Mouse (Mus musculus) midbrain, embryonic 16.5 days (tissue): ENCODE measurements around the gene Gm13290. TPM values are rescaled to one million over a fixed set of nuclear protein-coding genes. Genes with fewer than 3 reads are reported as not detected.
"Not testable (repeated sequence)": the region's sequence is repeated elsewhere in the genome, so short reads cannot be mapped to it uniquely, and the experiment has no call there.

ENCODE experiments used
- ATAC-seq: fragments of 200-750 bp; cut with Nextera tagmentation; 2 replicates; pipeline ENCODE4 v1.8.0; 2017; ENCODE audit warnings: moderate TSS enrichment
- H3K27ac ChIP-seq: fragments of 300-500 bp; sonication (generic); 2 replicates; pipeline ENCODE4 v1.5.1; 2014; ENCODE audit warnings: mild to moderate bottlenecking, low read length, mixed read lengths
- H3K27me3 ChIP-seq: fragments of 300-500 bp; sonication (generic); 2 replicates; pipeline ENCODE4 v1.6.1; 2014; ENCODE audit warnings: low read depth, low read length, mixed read lengths; ENCODE audit not compliant: control insufficient read depth, insufficient read depth
- H3K36me3 ChIP-seq: fragments of 300-500 bp; sonication (generic); 2 replicates; pipeline ENCODE4 v1.6.1; 2014; ENCODE audit warnings: mild to moderate bottlenecking, low read length, moderate library complexity, mixed read lengths; ENCODE audit not compliant: control insufficient read depth, insufficient read depth
- H3K4me1 ChIP-seq: fragments of 300-500 bp; sonication (generic); 2 replicates; pipeline ENCODE4 v1.6.1; 2014; ENCODE audit warnings: mild to moderate bottlenecking, low read length, mixed read lengths; ENCODE audit not compliant: control insufficient read depth, insufficient read depth
- H3K4me2 ChIP-seq: fragments of 300-500 bp; sonication (generic); 2 replicates; pipeline ENCODE4 v1.6.1; 2014; ENCODE audit warnings: mild to moderate bottlenecking, low read length, mixed read lengths
- H3K4me3 ChIP-seq: fragments of 300-500 bp; sonication (generic); 2 replicates; pipeline ENCODE4 v1.5.1; 2014; ENCODE audit warnings: low read depth, mild to moderate bottlenecking, low read length, moderate library complexity, mixed read lengths
- H3K9ac ChIP-seq: fragments of 300-500 bp; sonication (generic); 2 replicates; pipeline ENCODE4 v1.6.1; 2014; ENCODE audit warnings: low read depth, low read length, mixed read lengths
- H3K9me3 ChIP-seq: fragments of 300-500 bp; sonication (generic); replicated peaks from 2 replicates; pipeline ENCODE4 v1.6.1; 2014; ENCODE audit warnings: mild to moderate bottlenecking, low read length, mixed read lengths; ENCODE audit not compliant: control insufficient read depth, poor library complexity, severe bottlenecking
- WGBS: fragments of 180-500 bp; shearing (Covaris S2); extraction: QIAGEN DNeasy Blood & Tissue Kit; methylation state at CpG from one replicate; pipeline ENCODE4 v1.1.7; 2014; 5-methylcytosine and 5-hydroxymethylcytosine counted together
- polyA plus RNA-seq: library from polyadenylated mRNA; unstranded; fragments of >200 nt; fragmentation: Nextera tagmentation; extraction: Ambion mirVana; gene quantifications from 2 replicates; pipeline ENCODE4 v1.2.1, GENCODE M21; 2015

Gm13290 gene
- polyA plus RNA-seq, 1 experiment from 2014 or later = not detected

GRCm38 (mm10) chr4:88754818-88755340, 18.8 kb upstream of the Gm13290 start, which contains the start of gene Gm13271:
TSS of gene Gm13271 (plus strand) at chr4:88754868.
- H3K27ac ChIP-seq, H3K36me3 ChIP-seq, H3K27me3 ChIP-seq, H3K9ac ChIP-seq, ATAC-seq, H3K4me3 ChIP-seq, H3K9me3 ChIP-seq, H3K4me2 ChIP-seq, H3K4me1 ChIP-seq: not testable (repeated sequence)
- 77% methylated on average over 13 of the region's 15 CpGs for WGBS

- Histone ChIP-seq H3K4me3 (peak overlapping the region; percentile 41), H3K4me2 (peak overlapping the region; percentile 74), H3K27ac (peak overlapping the region; percentile 55; the same call in 1 of the 2 replicates), H3K9ac (peak overlapping the region; percentile 45; the same call in 1 of the 2 replicates)
- H3K4me1 ChIP-seq, ATAC-seq, H3K36me3 ChIP-seq, H3K27me3 ChIP-seq, H3K9me3 ChIP-seq: not testable (repeated sequence)
- 11% methylated on average over 28 of the region's 31 CpGs for WGBS
Measured at GRCm38 (mm10) chr4:88756581-88757513, 16.8 kb upstream of the Gm13290 start.

DNA sequence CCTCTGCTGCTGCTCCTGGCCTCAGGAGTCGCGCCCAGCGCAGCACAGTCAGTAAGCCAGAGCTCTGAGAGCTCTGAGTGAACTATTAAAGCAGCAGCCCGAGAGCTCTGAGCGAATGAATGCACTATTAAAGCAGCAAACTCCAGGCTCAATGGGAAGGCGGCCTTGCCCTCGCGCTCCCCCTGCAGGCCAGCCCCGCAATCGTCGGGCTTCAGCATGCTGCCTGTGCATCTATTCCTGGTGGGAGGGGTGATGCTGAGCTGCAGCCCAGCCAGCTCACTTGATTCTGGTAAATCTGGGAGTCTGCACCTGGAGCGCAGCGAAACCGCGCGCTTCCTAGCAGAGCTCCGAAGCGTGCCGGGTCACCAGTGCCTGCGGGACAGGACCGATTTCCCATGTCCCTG, 16.0 kb upstream of the Gm13290 start:
- not testable (repeated sequence) for H3K9me3 ChIP-seq, H3K36me3 ChIP-seq, H3K4me1 ChIP-seq, H3K27me3 ChIP-seq
- Histone ChIP-seq H3K9ac (peak overlapping the region; percentile 45; the same call in 1 of the 2 replicates), H3K27ac (peak overlapping the region; percentile 55; the same call in 1 of the 2 replicates), H3K4me3 (peak overlapping the region; percentile 41), H3K4me2 (peak overlapping the region; percentile 74)
- WGBS = 0% methylated on average over 21 of the region's 21 CpGs
- peak; percentile 100 for ATAC-seq

DNA sequence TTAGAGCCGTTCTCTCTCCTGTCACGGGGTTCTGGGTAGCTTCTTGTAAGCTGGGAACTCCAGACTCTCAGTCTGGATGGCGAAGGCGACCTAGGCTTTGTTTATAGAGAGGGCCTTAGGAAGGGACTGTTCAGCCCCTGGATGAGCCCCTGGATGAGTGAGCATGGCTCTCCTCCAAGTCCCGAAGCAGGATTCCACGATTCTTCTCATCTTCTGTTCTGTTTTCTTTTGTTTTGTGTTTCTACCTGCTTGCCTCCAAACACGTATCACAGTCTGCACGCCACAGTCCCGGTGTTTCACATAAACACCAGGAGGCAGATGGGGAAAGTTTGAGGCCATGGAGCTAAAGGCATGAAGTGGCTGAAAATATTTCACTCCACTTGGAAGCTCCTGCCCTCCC, 14.9 kb upstream of the Gm13290 start:
- not testable (repeated sequence) for H3K4me2 ChIP-seq, H3K36me3 ChIP-seq, H3K27ac ChIP-seq, ATAC-seq, H3K9ac ChIP-seq, H3K9me3 ChIP-seq, H3K4me3 ChIP-seq, H3K4me1 ChIP-seq, H3K27me3 ChIP-seq
- 90% methylated on average over 9 of the region's 9 CpGs for WGBS

- H3K9ac ChIP-seq, ATAC-seq, H3K4me1 ChIP-seq, H3K27me3 ChIP-seq, H3K9me3 ChIP-seq, H3K27ac ChIP-seq, H3K36me3 ChIP-seq: not testable (repeated sequence)
- peak within 1 kb of the TSS; percentile 60 for H3K4me2 ChIP-seq
- 36% methylated on average over 6 of the region's 14 CpGs for WGBS
- H3K4me3 ChIP-seq = peak within 1 kb of the TSS; percentile 32
Measured at GRCm38 (mm10) chr4:88759610-88760268, 13.9 kb upstream of the Gm13290 start, which contains the start of gene Gm13283. TSS of gene Gm13283 (plus strand) at chr4:88760119.

- 0% methylated on average over 12 of the region's 28 CpGs for WGBS
Measured at GRCm38 (mm10) chr4:88760431-88760830, 13.2 kb upstream of the Gm13290 start.

DNA sequence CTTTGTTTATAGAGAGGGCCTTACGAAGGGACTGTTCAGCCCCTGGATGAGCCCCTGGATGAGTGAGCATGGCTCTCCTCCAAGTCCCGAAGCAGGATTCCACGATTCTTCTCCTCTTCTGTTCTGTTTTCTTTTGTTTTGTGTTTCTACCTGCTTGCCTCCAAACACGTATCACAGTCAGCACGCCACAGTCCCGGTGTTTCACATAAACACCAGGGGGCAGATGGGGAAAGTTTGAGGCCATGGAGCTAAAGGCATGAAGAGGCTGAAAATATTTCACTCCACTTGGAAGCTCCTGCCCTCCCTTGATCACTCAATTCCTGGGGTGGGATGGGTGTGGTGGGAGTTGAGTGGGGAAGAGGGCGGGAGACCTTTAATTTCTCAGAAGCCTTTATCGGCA, 11.9 kb upstream of the Gm13290 start:
- WGBS = 65% methylated on average over 6 of the region's 8 CpGs
- not testable (repeated sequence) for H3K9ac ChIP-seq, H3K27me3 ChIP-seq, H3K9me3 ChIP-seq, H3K4me2 ChIP-seq, H3K4me3 ChIP-seq, H3K27ac ChIP-seq, H3K36me3 ChIP-seq, ATAC-seq, H3K4me1 ChIP-seq

More at GRCm38 (mm10) chr4:88760431-88760830, 13.2 kb upstream of the Gm13290 start:
- not testable (repeated sequence) for H3K4me1 ChIP-seq, H3K9ac ChIP-seq, H3K27me3 ChIP-seq, ATAC-seq, H3K36me3 ChIP-seq, H3K9me3 ChIP-seq, H3K27ac ChIP-seq
- Histone ChIP-seq H3K4me3 (peak overlapping the region; percentile 32), H3K4me2 (peak overlapping the region; percentile 60)

GRCm38 (mm10) chr4:88762341-88762740, 11.3 kb upstream of the Gm13290 start:
- ATAC-seq = not testable (repeated sequence)

More at GRCm38 (mm10) chr4:88762341-88762740, 11.3 kb upstream of the Gm13290 start:
- WGBS = 59% methylated on average over 7 of the region's 9 CpGs
- H3K4me2 ChIP-seq, H3K9me3 ChIP-seq, H3K4me3 ChIP-seq, H3K27me3 ChIP-seq, H3K27ac ChIP-seq, H3K4me1 ChIP-seq, H3K36me3 ChIP-seq, H3K9ac ChIP-seq: not testable (repeated sequence)
